Mouse (Mus musculus) hindbrain, embryonic 13.5 days (tissue): ENCODE results near the gene Gas2. TPM values are rescaled to one million over a fixed set of nuclear protein-coding genes. Genes with fewer than 3 reads are reported as not detected.

Source experiments
- ATAC-seq: fragments of 200-750 bp; cut with Nextera tagmentation; 2 replicates; pipeline ENCODE4 v1.8.0; 2017; ENCODE audit warnings: moderate TSS enrichment; ENCODE audit not compliant: low FRiP score
- H3K27ac ChIP-seq: fragments of 300-500 bp; sonication (generic); 2 replicates; pipeline ENCODE4 v1.5.1; 2015; ENCODE audit warnings: inconsistent platforms, mild to moderate bottlenecking, moderate library complexity
- H3K27me3 ChIP-seq: fragments of 300-500 bp; sonication (generic); 2 replicates; pipeline ENCODE4 v1.6.1; 2015; ENCODE audit warnings: mild to moderate bottlenecking, inconsistent platforms
- H3K36me3 ChIP-seq: fragments of 300-500 bp; sonication (generic); 2 replicates; pipeline ENCODE4 v1.6.1; 2015; ENCODE audit warnings: mild to moderate bottlenecking, inconsistent platforms
- H3K4me1 ChIP-seq: fragments of 300-500 bp; sonication (generic); replicated peaks from 2 replicates; pipeline ENCODE4 v1.6.1; 2015; ENCODE audit warnings: inconsistent platforms
- H3K4me2 ChIP-seq: fragments of 300-500 bp; sonication (generic); 2 replicates; pipeline ENCODE4 v1.6.1; 2015; ENCODE audit warnings: inconsistent platforms, mild to moderate bottlenecking, moderate library complexity
- H3K4me3 ChIP-seq: fragments of 300-500 bp; sonication (generic); 2 replicates; pipeline ENCODE4 v1.5.1; 2015; ENCODE audit warnings: mild to moderate bottlenecking, inconsistent platforms
- H3K9ac ChIP-seq: fragments of 300-500 bp; sonication (generic); 2 replicates; pipeline ENCODE4 v1.6.1; 2015; ENCODE audit warnings: mild to moderate bottlenecking, inconsistent platforms
- H3K9me3 ChIP-seq: fragments of 300-500 bp; sonication (generic); 2 replicates; pipeline ENCODE4 v1.6.1; 2016; ENCODE audit warnings: inconsistent platforms
- WGBS: fragments of 180-500 bp; shearing (Covaris S2); methylation state at CpG from one replicate; pipeline ENCODE4 v1.1.7; 2015; 5-methylcytosine and 5-hydroxymethylcytosine counted together
- polyA plus RNA-seq: library from polyadenylated mRNA; unstranded; fragments of >200 nt; fragmentation: Nextera tagmentation; extraction: Ambion mirVana; gene quantifications from 2 replicates; pipeline ENCODE4 v1.2.1, GENCODE M21; 2015

Gene Gas2
- polyA plus RNA-seq, 1 experiment from 2014 or later: 13.0 TPM

DNA sequence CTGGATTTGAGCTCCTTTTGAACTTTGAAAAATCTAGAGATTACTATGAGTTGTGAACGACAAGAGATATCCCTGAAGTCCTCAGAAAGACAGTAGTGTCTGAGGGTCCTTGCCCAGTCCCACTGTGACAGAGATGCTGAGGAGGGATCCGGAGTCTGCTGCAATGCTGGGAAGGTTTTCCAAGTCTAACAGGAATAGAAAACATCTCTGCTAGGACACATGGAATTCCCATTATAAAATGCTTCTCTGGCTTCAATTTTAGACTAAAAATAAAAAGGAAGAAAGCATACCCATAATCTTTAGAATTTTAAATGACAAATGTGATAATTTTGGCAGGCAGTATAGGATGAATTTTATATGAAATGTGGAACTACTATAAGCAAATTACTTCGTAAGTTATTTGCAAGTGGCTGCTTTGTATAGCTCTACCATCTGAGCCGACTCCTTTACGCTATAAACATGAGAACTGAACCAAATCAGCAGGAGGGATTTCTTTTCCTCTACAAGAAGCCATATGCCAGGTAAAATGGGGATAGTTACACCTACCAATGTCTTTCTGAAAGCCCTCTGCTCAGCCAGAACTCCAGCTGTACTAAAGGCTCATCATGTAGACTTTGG is 9.8 kb upstream of the Gas2 start:
- no peaks in the 10 kb centered on the region for H3K36me3 ChIP-seq
- no peak overlapping the region for H3K4me3 ChIP-seq
- ATAC-seq: no peak
- H3K4me2 ChIP-seq: no peak overlapping the region
- H3K27me3 ChIP-seq: no peaks in the 10 kb centered on the region
- H3K27ac ChIP-seq: no peak overlapping the region
- H3K9ac ChIP-seq: no peak overlapping the region
- no peaks in the 10 kb centered on the region for H3K4me1 ChIP-seq
- H3K9me3 ChIP-seq: no peaks in the 10 kb centered on the region
- WGBS: 93% methylated on average over 5 of the region's 5 CpGs

DNA sequence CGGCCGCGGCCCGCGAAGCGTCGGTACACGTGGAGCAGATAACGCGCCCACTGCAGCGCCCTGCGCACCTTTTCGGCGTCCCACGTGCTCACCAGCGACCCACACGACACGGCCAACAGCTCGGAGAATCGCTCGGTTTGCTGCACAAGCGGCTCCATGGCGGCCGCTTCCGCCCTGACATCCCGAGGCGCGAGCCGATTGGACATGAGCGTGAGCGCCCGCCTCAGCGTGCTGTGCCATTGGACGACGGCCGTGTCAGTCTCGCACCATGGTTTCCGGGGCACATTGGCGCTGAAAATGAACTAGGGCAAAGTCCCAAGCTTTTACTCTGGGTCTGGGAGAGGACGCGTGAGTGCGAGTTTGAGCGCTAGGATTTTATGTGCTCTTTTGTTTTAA is 280 bp downstream of the Gas2 start, which contains the start of gene Fancf:
Gene Fancf, minus strand, starts transcription at position 171 of the 396 bp plus-strand sequence.
- peak within 1 kb of the TSS; percentile 87 for H3K9ac ChIP-seq
- H3K9me3 ChIP-seq: no peaks in the 10 kb centered on the region
- H3K4me3 ChIP-seq: peak within 1 kb of the TSS; percentile 69
- ATAC-seq: peak; percentile 99
- WGBS: under 1% methylated on average over 40 of the region's 43 CpGs
- peaks cover 30% of the 10 kb centered on the region for H3K4me1 ChIP-seq
- no peaks in the 10 kb centered on the region for H3K36me3 ChIP-seq
- H3K27ac ChIP-seq: peak within 1 kb of the TSS; percentile 99
- peak within 1 kb of the TSS; percentile 83 for H3K4me2 ChIP-seq
- H3K27me3 ChIP-seq: no peaks in the 10 kb centered on the region

GRCm38 (mm10) chr7:51862842-51863241 is 1.0 kb downstream of the Gas2 start:
- ATAC-seq: no peak
- H3K9me3 ChIP-seq: no peaks in the 10 kb centered on the region
- no peaks in the 10 kb centered on the region for H3K36me3 ChIP-seq
- peak overlapping the region; percentile 69 for H3K4me3 ChIP-seq
- peaks cover 28% of the 10 kb centered on the region for H3K4me1 ChIP-seq
- no peak overlapping the region; the same call in 1 of the 2 replicates for H3K27ac ChIP-seq
- peak overlapping the region; percentile 83 for H3K4me2 ChIP-seq
- 81% methylated on average over 3 of the region's 3 CpGs for WGBS
- H3K9ac ChIP-seq: peak overlapping the region; percentile 70
- no peaks in the 10 kb centered on the region for H3K27me3 ChIP-seq

GRCm38 (mm10) chr7:51865336-51865735 is 3.5 kb downstream of the Gas2 start:
- H3K4me3 ChIP-seq: no peak overlapping the region
- ATAC-seq: no peak
- H3K9me3 ChIP-seq: no peaks in the 10 kb centered on the region
- no peaks in the 10 kb centered on the region for H3K27me3 ChIP-seq
- peaks cover 19% of the 10 kb centered on the region for H3K4me1 ChIP-seq
- no peak overlapping the region for H3K4me2 ChIP-seq
- no peak overlapping the region for H3K27ac ChIP-seq
- H3K36me3 ChIP-seq: no peaks in the 10 kb centered on the region
- H3K9ac ChIP-seq: no peak overlapping the region
- WGBS: 73% methylated on average over 1 of the region's 1 CpGs

GRCm38 (mm10) chr7:51867983-51868382 is 6.2 kb downstream of the Gas2 start:
- WGBS: 85% methylated on average over 1 of the region's 1 CpGs
- Histone ChIP-seq H3K36me3 (no peaks in the 10 kb centered on the region), H3K27ac (no peak overlapping the region), H3K4me3 (no peak overlapping the region), H3K27me3 (no peaks in the 10 kb centered on the region), H3K9ac (no peak overlapping the region), H3K4me1 (peaks cover 6% of the 10 kb centered on the region), H3K4me2 (no peak overlapping the region), H3K9me3 (no peaks in the 10 kb centered on the region)
- ATAC-seq: no peak

DNA sequence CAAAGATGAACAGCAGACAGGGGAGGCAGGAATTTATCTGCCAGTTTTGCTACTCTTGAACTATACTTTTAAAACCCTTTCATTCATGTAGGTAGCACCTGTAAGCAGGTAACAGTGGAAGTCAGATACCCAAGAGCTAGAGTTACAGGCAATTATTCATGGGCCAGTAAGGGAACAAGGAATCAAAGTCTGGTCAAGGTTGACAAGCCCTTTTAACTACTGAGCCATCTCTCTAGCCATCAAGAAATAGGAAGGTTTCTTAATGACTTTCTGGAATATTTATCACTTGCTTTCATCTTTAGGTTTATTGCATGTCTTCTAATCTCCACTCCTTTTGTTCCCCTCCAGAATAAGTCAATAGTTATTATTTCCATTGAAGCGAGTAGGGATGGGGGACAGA is 10.2 kb downstream of the Gas2 start:
- no peaks in the 10 kb centered on the region for H3K36me3 ChIP-seq
- no peak overlapping the region for H3K9ac ChIP-seq
- H3K27me3 ChIP-seq: no peaks in the 10 kb centered on the region
- no peak overlapping the region for H3K4me3 ChIP-seq
- H3K4me1 ChIP-seq: no peaks in the 10 kb centered on the region
- 88% methylated on average over 1 of the region's 1 CpGs for WGBS
- no peak for ATAC-seq
- no peaks in the 10 kb centered on the region for H3K9me3 ChIP-seq
- H3K4me2 ChIP-seq: no peak overlapping the region
- no peak overlapping the region for H3K27ac ChIP-seq

DNA sequence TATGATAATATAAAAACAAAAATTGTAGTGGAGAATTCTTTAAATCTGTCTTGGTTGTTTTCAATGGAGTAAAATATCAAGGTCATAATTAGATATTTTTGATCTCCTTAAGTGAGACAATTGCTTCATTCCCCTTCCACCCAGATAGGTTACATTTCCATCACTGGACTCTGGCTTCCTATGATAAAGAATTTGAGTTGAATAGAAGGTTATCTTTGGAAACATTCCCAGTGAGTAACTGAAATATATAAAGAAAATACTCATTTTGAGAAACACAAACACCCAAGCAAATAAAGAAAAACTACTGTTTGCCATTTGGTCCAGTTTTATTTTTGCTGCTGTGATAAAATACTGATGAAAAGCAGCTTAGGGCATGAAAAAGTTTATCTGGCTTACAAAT is 10.8 kb downstream of the Gas2 start:
- H3K27ac ChIP-seq: no peak overlapping the region
- H3K4me1 ChIP-seq: no peaks in the 10 kb centered on the region
- H3K36me3 ChIP-seq: no peaks in the 10 kb centered on the region
- no peak overlapping the region for H3K4me3 ChIP-seq
- H3K27me3 ChIP-seq: no peaks in the 10 kb centered on the region
- no peak for ATAC-seq
- no peak overlapping the region for H3K4me2 ChIP-seq
- no peak overlapping the region for H3K9ac ChIP-seq
- H3K9me3 ChIP-seq: no peaks in the 10 kb centered on the region

DNA sequence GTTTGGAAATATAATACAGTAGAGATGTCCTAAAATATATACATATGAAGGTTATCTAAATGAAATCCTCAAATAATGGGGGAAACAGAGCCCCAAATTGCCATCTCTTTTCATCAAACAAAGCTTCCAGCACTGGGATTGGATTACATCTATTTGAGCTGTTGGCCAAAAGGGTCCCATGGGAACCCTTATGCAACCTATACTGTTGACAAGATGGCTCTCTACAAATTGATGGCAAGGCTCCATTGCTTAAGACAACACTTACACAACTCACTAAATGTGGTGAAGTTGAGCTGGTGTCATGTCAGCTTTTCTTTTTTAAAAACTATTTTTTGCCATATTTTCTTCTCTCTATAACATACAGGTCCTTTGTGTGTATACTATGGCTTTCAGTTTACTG is 14.5 kb downstream of the Gas2 start:
- Histone ChIP-seq H3K27me3 (no peaks in the 10 kb centered on the region), H3K4me2 (no peak overlapping the region), H3K36me3 (no peaks in the 10 kb centered on the region), H3K4me1 (peaks cover 16% of the 10 kb centered on the region), H3K27ac (no peak overlapping the region), H3K9me3 (no peaks in the 10 kb centered on the region), H3K9ac (no peak overlapping the region), H3K4me3 (no peak overlapping the region)
- ATAC-seq: no peak

GRCm38 (mm10) chr7:51878730-51879129 is 16.9 kb downstream of the Gas2 start:
- Histone ChIP-seq H3K4me2 (peak overlapping the region; percentile 85), H3K9ac (peak overlapping the region; percentile 86), H3K36me3 (no peaks in the 10 kb centered on the region), H3K4me3 (peak overlapping the region; percentile 61), H3K27me3 (no peaks in the 10 kb centered on the region), H3K9me3 (no peaks in the 10 kb centered on the region), H3K4me1 (peaks cover 16% of the 10 kb centered on the region), H3K27ac (peak overlapping the region; percentile 96)
- 2% methylated on average over 8 of the region's 8 CpGs for WGBS
- peak; percentile 16; the same call in 1 of the 2 replicates for ATAC-seq

GRCm38 (mm10) chr7:51879136-51879723 is 17.4 kb downstream of the Gas2 start:
- H3K27ac ChIP-seq: peak overlapping the region; percentile 96
- ATAC-seq: peak; percentile 99
- WGBS: 0% methylated on average over 17 of the region's 17 CpGs

GRCm38 (mm10) chr7:51880121-51880520 is 18.3 kb downstream of the Gas2 start:
- Histone ChIP-seq H3K9me3 (no peaks in the 10 kb centered on the region), H3K27me3 (no peaks in the 10 kb centered on the region), H3K36me3 (no peaks in the 10 kb centered on the region), H3K27ac (no peak overlapping the region), H3K9ac (no peak overlapping the region), H3K4me1 (peaks cover 16% of the 10 kb centered on the region), H3K4me3 (no peak overlapping the region), H3K4me2 (no peak overlapping the region)
- 81% methylated on average over 4 of the region's 4 CpGs for WGBS
- ATAC-seq: 0 out of 2 replicates have a peak, but pooled peaks have one; percentile 18

More at GRCm38 (mm10) chr7:51879136-51879723, 17.4 kb downstream of the Gas2 start:
- Histone ChIP-seq H3K9ac (peak overlapping the region; percentile 86), H3K36me3 (no peaks in the 10 kb centered on the region), H3K4me2 (peak overlapping the region; percentile 85), H3K9me3 (no peaks in the 10 kb centered on the region), H3K27me3 (no peaks in the 10 kb centered on the region), H3K4me1 (peaks cover 16% of the 10 kb centered on the region), H3K4me3 (peak overlapping the region; percentile 61)

GRCm38 (mm10) chr7:51885345-51885744 is 23.5 kb downstream of the Gas2 start:
- WGBS: 55% methylated on average over 3 of the region's 3 CpGs
- Histone ChIP-seq H3K9me3 (no peaks in the 10 kb centered on the region), H3K27ac (no peak overlapping the region), H3K4me2 (no peak overlapping the region), H3K4me3 (no peak overlapping the region), H3K9ac (no peak overlapping the region), H3K27me3 (no peaks in the 10 kb centered on the region), H3K36me3 (no peaks in the 10 kb centered on the region), H3K4me1 (no peaks in the 10 kb centered on the region)
- no peak for ATAC-seq
